Mouse (Mus musculus): Measurements from ENCODE around the gene Zfp668.
"Not testable (repeated sequence)": the region's sequence is repeated elsewhere in the genome, so short reads cannot be mapped to it uniquely, and the experiment has no call there.

Gene Zfp668

GRCm38 (mm10) chr7:127842001-127842718, 34.5 kb downstream of the Zfp668 start:
- peak; percentile 45 to 57 for DNase-seq (ENCODE audit: low read depth in 1 of 2, low spot score in 2 of 2)

- peak; percentile 84 for DNase-seq (ENCODE audit: low read depth in 1 of 2, low spot score in 2 of 2)
Observed at GRCm38 (mm10) chr7:127841340-127842000, 35.2 kb downstream of the Zfp668 start.

- peak in 1 of 2 experiments; percentile 17 for DNase-seq (ENCODE audit: low read depth in 1 of 2, low spot score in 2 of 2)
Observed at GRCm38 (mm10) chr7:127840886-127841285, 35.7 kb downstream of the Zfp668 start.

GRCm38 (mm10) chr7:127840031-127840430, 36.6 kb downstream of the Zfp668 start:
- DNase-seq (ENCODE audit: low read depth in 1 of 2, low spot score in 2 of 2), result not testable (repeated sequence)

- DNase-seq (ENCODE audit: low read depth in 1 of 2, low spot score in 2 of 2), result not testable (repeated sequence)
Observed at GRCm38 (mm10) chr7:127837878-127838277, 38.8 kb downstream of the Zfp668 start.

- DNase-seq (ENCODE audit: low read depth in 1 of 2, low spot score in 2 of 2), result no peak
Observed at GRCm38 (mm10) chr7:127837473-127837872, 39.2 kb downstream of the Zfp668 start.

GRCm38 (mm10) chr7:127835550-127835949, 41.1 kb downstream of the Zfp668 start:
- DNase-seq (ENCODE audit: low read depth in 1 of 2, low spot score in 2 of 2), result no peak

GRCm38 (mm10) chr7:127824176-127824871, 52.3 kb downstream of the Zfp668 start, which contains the start of the genes Stx4a and Stx1b:
Gene Stx4a (plus strand): TSS chr7:127824294.
Gene Stx1b (minus strand): TSS chr7:127824549.
- DNase-seq (ENCODE audit: low read depth in 1 of 2, low spot score in 2 of 2), result no peak

GRCm38 (mm10) chr7:127823236-127824171, 53.1 kb downstream of the Zfp668 start:
- DNase-seq (ENCODE audit: low read depth in 1 of 2, low spot score in 2 of 2), result no peak

GRCm38 (mm10) chr7:127822494-127822893, 54.1 kb downstream of the Zfp668 start:
- no peak for DNase-seq (ENCODE audit: low read depth in 1 of 2, low spot score in 2 of 2)

GRCm38 (mm10) chr7:127820836-127821509, 55.7 kb downstream of the Zfp668 start:
- no peak for DNase-seq (ENCODE audit: low read depth in 1 of 2, low spot score in 2 of 2)

- DNase-seq (ENCODE audit: low read depth in 1 of 2, low spot score in 2 of 2), result no peak
Observed at GRCm38 (mm10) chr7:127817776-127818175, 58.9 kb downstream of the Zfp668 start.

- no peak for DNase-seq (ENCODE audit: low read depth in 1 of 2, low spot score in 2 of 2)
Observed at GRCm38 (mm10) chr7:127817053-127817452, 59.6 kb downstream of the Zfp668 start.

GRCm38 (mm10) chr7:127815954-127816821, 60.4 kb downstream of the Zfp668 start:
- DNase-seq (ENCODE audit: low read depth in 1 of 2, low spot score in 2 of 2), result no peak

GRCm38 (mm10) chr7:127815116-127815665, 61.4 kb downstream of the Zfp668 start:
- no peak for DNase-seq (ENCODE audit: low read depth in 1 of 2, low spot score in 2 of 2)

GRCm38 (mm10) chr7:127814241-127814921, 62.2 kb downstream of the Zfp668 start:
- no peak for DNase-seq (ENCODE audit: low read depth in 1 of 2, low spot score in 2 of 2)

GRCm38 (mm10) chr7:127813821-127814220, 62.8 kb downstream of the Zfp668 start:
- no peak for DNase-seq (ENCODE audit: low read depth in 1 of 2, low spot score in 2 of 2)

All from monocyte, adult 2 months (primary cell).